8 mouse cellular contexts compared by ENCODE assay signal in genomic region chr7:130935793-130936471, GRCm38 (mm10). TPM values are rescaled to one million over a fixed set of nuclear protein-coding genes. Genes with fewer than 3 reads are reported as not detected.
DNase-seq lines count a peak whose midpoint lies in the region; ATAC-seq and TF ChIP-seq lines count a peak whose summit lies in the region.

Gene Htra1, plus strand, starts transcription at chr7:130936111.

- H3K9ac ChIP-seq in forebrain, embryonic 12.5 days = 0 out of 2 replicates have a peak within 1 kb of the TSS, but pooled peaks have one; percentile 22
- peak within 1 kb of the TSS; percentile 78 for H3K9ac ChIP-seq in heart, embryonic 14.5 days (ENCODE audit: low read length)
- no peak within 1 kb of the TSS for H3K9ac ChIP-seq in liver, embryonic 11.5 days (ENCODE audit: low read depth, low read length)

- H3K36me3 ChIP-seq in forebrain, embryonic 12.5 days (replicated peaks) = no peaks in the 10 kb centered on the region
- no peaks in the 10 kb centered on the region for H3K36me3 ChIP-seq in heart, embryonic 14.5 days (ENCODE audit: control insufficient read depth, insufficient read depth, low read length)
- H3K36me3 ChIP-seq in liver, embryonic 11.5 days (ENCODE audit: control insufficient read depth, insufficient read depth, low read length) = no peaks in the 10 kb centered on the region
- no peaks in the 10 kb centered on the region for H3K36me3 ChIP-seq in myocyte (ENCODE audit: control insufficient read depth, insufficient read depth)

- H3K4me3 ChIP-seq in cerebellum, adult 2 months (replicated peaks; ENCODE audit: insufficient read depth, low read depth, low read length) = peak within 1 kb of the TSS; percentile 51
- H3K4me3 ChIP-seq in forebrain, embryonic 12.5 days (replicated peaks) = peak within 1 kb of the TSS; percentile 53
- H3K4me3 ChIP-seq in heart, embryonic 14.5 days (ENCODE audit: control insufficient read depth in 1 of 2, insufficient read depth in 1 of 2, low read depth in 1 of 2, low read length in 2 of 2) = peak within 1 kb of the TSS; percentile 59 to 72
- H3K4me3 ChIP-seq in liver, embryonic 11.5 days (ENCODE audit: low read depth, low read length) = peak within 1 kb of the TSS; percentile 45
- H3K4me3 ChIP-seq in myocyte = peak within 1 kb of the TSS; percentile 72

- H3K27me3 ChIP-seq in cerebellum, adult 2 months (ENCODE audit: control insufficient read depth, insufficient read depth, low read length) = no peaks in the 10 kb centered on the region; the same call in 1 of the 2 replicates
- peaks cover 85% of the 10 kb centered on the region for H3K27me3 ChIP-seq in forebrain, embryonic 12.5 days
- H3K27me3 ChIP-seq in heart, embryonic 14.5 days (ENCODE audit: control insufficient read depth, insufficient read depth, low read length) = peaks cover 33% of the 10 kb centered on the region
- peaks cover 63% of the 10 kb centered on the region for H3K27me3 ChIP-seq in liver, embryonic 11.5 days (replicated peaks; ENCODE audit: control insufficient read depth, insufficient read depth, low read length)
- H3K27me3 ChIP-seq in myocyte (ENCODE audit: control insufficient read depth, insufficient read depth, insufficient read length) = peaks cover 4% of the 10 kb centered on the region

- DNase-seq in cerebellum, adult 2 months = peak; percentile 63 to 69
- DNase-seq in cerebellum, adult 9-10 months = no peak
- DNase-seq in kidney, postnatal 10 days = peak; percentile 84
- peak; percentile 48 for DNase-seq in liver, embryonic 11.5 days (ENCODE audit: low spot score)
- DNase-seq in testis, postnatal 14 days (ENCODE audit: low spot score) = peak; percentile 48

- under 1% methylated on average over 70 of the region's 70 CpGs for WGBS in cerebellum, adult 2 months
- under 1% methylated on average over 69 of the region's 70 CpGs for WGBS in forebrain, embryonic 12.5 days
- WGBS in heart, embryonic 14.5 days = under 1% methylated on average over 68 of the region's 70 CpGs
- WGBS in liver, embryonic 11.5 days = under 1% methylated on average over 70 of the region's 70 CpGs

- no peaks in the 10 kb centered on the region for H3K9me3 ChIP-seq in forebrain, embryonic 12.5 days
- no peaks in the 10 kb centered on the region; the same call in 1 of the 2 replicates for H3K9me3 ChIP-seq in heart, embryonic 14.5 days (ENCODE audit: control insufficient read depth, low read length)
- no peaks in the 10 kb centered on the region for H3K9me3 ChIP-seq in liver, embryonic 11.5 days (ENCODE audit: control insufficient read depth, low read length)

- ATAC-seq in forebrain, embryonic 12.5 days (ENCODE audit: low FRiP score) = peak; percentile 85
- peak; percentile 85 for ATAC-seq in heart, embryonic 14.5 days (ENCODE audit: insufficient number of reproducible peaks, insufficient read depth, low FRiP score, low read depth)
- 0 out of 2 replicates have a peak, but pooled peaks have one; percentile 39 for ATAC-seq in liver, embryonic 11.5 days (replicated peaks; ENCODE audit: low FRiP score)

- no peak within 1 kb of the TSS; the same call in 1 of the 2 replicates for H3K27ac ChIP-seq in cerebellum, adult 2 months (ENCODE audit: insufficient read depth, low read length)
- no peak within 1 kb of the TSS for H3K27ac ChIP-seq in forebrain, embryonic 12.5 days
- H3K27ac ChIP-seq in heart, embryonic 14.5 days (replicated peaks in 1 of 2; ENCODE audit: control insufficient read depth in 1 of 2, insufficient read depth in 1 of 2, low read depth in 2 of 2, low read length in 2 of 2) = 0 out of 4 replicates have a peak within 1 kb of the TSS, but pooled peaks of 1 of the 2 experiments have one; percentile 19
- H3K27ac ChIP-seq in liver, embryonic 11.5 days (ENCODE audit: low read depth, low read length) = no peak within 1 kb of the TSS

- H3ac ChIP-seq in myocyte (ENCODE audit: control insufficient read depth, insufficient read length) = peak within 1 kb of the TSS; percentile 69

- TF ChIP-seq POLR2A in cerebellum, adult 2 months (IDR thresholded peaks at IDR 0.05; ENCODE audit: borderline replicate concordance, insufficient read depth, low read length) = peak; percentile 38; the same call in 1 of the 2 replicates
- TF ChIP-seq POLR2A in myocyte (IDR thresholded peaks at IDR 0.05; ENCODE audit: insufficient read length, low read depth) = peak; percentile 95

- peaks cover 37% of the 10 kb centered on the region for H3K79me2 ChIP-seq in myocyte (ENCODE audit: control insufficient read depth, insufficient read depth)

- peak within 1 kb of the TSS; percentile 71 for H3K4me2 ChIP-seq in forebrain, embryonic 12.5 days
- H3K4me2 ChIP-seq in heart, embryonic 14.5 days (ENCODE audit: low read length) = peak within 1 kb of the TSS; percentile 95
- H3K4me2 ChIP-seq in liver, embryonic 11.5 days = peak within 1 kb of the TSS; percentile 69
- H3K4me2 ChIP-seq in myocyte (ENCODE audit: low read depth) = peak within 1 kb of the TSS; percentile 82

- no peak for TF ChIP-seq CTCF in cerebellum, adult 2 months (IDR thresholded peaks at IDR 0.05; ENCODE audit: borderline replicate concordance, insufficient read depth, low read depth, low read length)

- H3K4me1 ChIP-seq in cerebellum, adult 2 months (ENCODE audit: control insufficient read depth, insufficient read depth, low read length) = no peaks in the 10 kb centered on the region
- H3K4me1 ChIP-seq in forebrain, embryonic 12.5 days = peaks cover 17% of the 10 kb centered on the region
- peaks cover 22% of the 10 kb centered on the region in 2 experiments for H3K4me1 ChIP-seq in heart, embryonic 14.5 days (ENCODE audit: control insufficient read depth in 2 of 2, insufficient read depth in 2 of 2, low read length in 2 of 2)
- no peaks in the 10 kb centered on the region; the same call in 1 of the 2 replicates for H3K4me1 ChIP-seq in liver, embryonic 11.5 days (replicated peaks; ENCODE audit: control insufficient read depth, insufficient read depth, low read length)

TF ChIP-seq in myocyte, 11 proteins besides CTCF, POLR2A, EP300 and RAD21:
- TF ChIP-seq MYOD1 (IDR thresholded peaks at IDR 0.05; ENCODE audit: control insufficient read depth in 1 of 3, insufficient read length in 2 of 3, low read depth in 2 of 3) (peak in 2 of 3 experiments; percentile 89 to 91), REST (IDR thresholded peaks at IDR 0.05; ENCODE audit: insufficient read depth, insufficient read length) (no peak), TCF12 (IDR thresholded peaks at IDR 0.05; ENCODE audit: insufficient read depth, poor library complexity, severe bottlenecking) (no peak), SRF (IDR thresholded peaks at IDR 0.05; ENCODE audit: control insufficient read depth, insufficient read length, low read depth) (no peak), CEBPB (IDR thresholded peaks at IDR 0.05; ENCODE audit: insufficient read depth, poor library complexity, severe bottlenecking) (peak; percentile 26; the same call in 1 of the 2 replicates), MAX (IDR thresholded peaks at IDR 0.05; ENCODE audit: low read depth) (no peak), TCF3 (IDR thresholded peaks at IDR 0.05; ENCODE audit: insufficient read length, low read depth) (peak; percentile 55), MYOG (IDR thresholded peaks at IDR 0.05; ENCODE audit: control insufficient read depth in 1 of 3, insufficient read depth in 1 of 3, insufficient read length in 2 of 3, low read depth in 2 of 3) (peak in 2 of 3 experiments; percentile 74 to 88), POLR2AphosphoS2 (IDR thresholded peaks at IDR 0.05; ENCODE audit: insufficient read length, low read depth) (peak; percentile 88)

RNA-seq across cellular contexts. Expression of gene Htra1, which starts in this region (rescaled TPM):
- polyA plus RNA-seq in cerebellum, adult 2 months (2012; rRNA removed) = 188 and 231 TPM in 2 replicates
- 3.1 and 5.9 TPM in 2 replicates for polyA plus RNA-seq in forebrain, embryonic 12.5 days (2016; fragmentation: Nextera tagmentation; extraction: Ambion mirVana)
- polyA plus RNA-seq in heart, embryonic 14.5 days (2014; fragmentation: Nextera tagmentation; extraction: Ambion mirVana) = 60.0 and 73.5 TPM in 2 replicates
- 1.2 and 3.3 TPM in 2 replicates for polyA plus RNA-seq in liver, embryonic 11.5 days (2014; fragmentation: Nextera tagmentation; extraction: Ambion mirVana)
- 176 TPM for polyA plus RNA-seq in myocyte (2012; fragmentation: generic; extraction: Trizol)
